26 mouse cellular contexts compared by ENCODE assay signal in genomic region chr3:138103690-138104089, GRCm38 (mm10). TPM values are rescaled to one million over a fixed set of nuclear protein-coding genes. Genes with fewer than 3 reads are reported as not detected.
"Had no signal": no experiment of that assay in that cellular context is flagged by ENCODE, and none has a peak within 500 bp of the region (broad histone marks: within the 10 kb centered on the region; RNA-seq: fewer than 3 reads in every experiment).

No protein-coding gene starts in this region.

- H3K36me3 ChIP-seq: heart, embryonic 10.5 days; heart, embryonic 12.5 days; hindbrain, embryonic 10.5 days; hindbrain, embryonic 12.5 days; kidney, embryonic 15.5 days; limb, embryonic 10.5 days; limb, embryonic 12.5 days had no signal

- H3K27ac ChIP-seq: gastrocnemius, adult 2 months; heart, embryonic 10.5 days; hindbrain, embryonic 10.5 days; hindbrain, embryonic 12.5 days; hindbrain, embryonic 14.5 days; kidney, embryonic 15.5 days; kidney, postnatal 0 days; left cerebral cortex, adult 2 months; limb, embryonic 10.5 days; limb, embryonic 12.5 days; liver, embryonic 12.5 days; liver, embryonic 14.5 days had no signal

- H3K27me3 ChIP-seq: heart, embryonic 12.5 days; hindbrain, embryonic 12.5 days; kidney, embryonic 15.5 days; limb, embryonic 12.5 days; liver, embryonic 12.5 days had no signal

- H3K9ac ChIP-seq: heart, embryonic 12.5 days; hindbrain, embryonic 12.5 days; hindbrain, embryonic 14.5 days; kidney, embryonic 15.5 days; limb, embryonic 12.5 days; liver, embryonic 12.5 days; liver, embryonic 14.5 days had no signal

- DNase-seq: gastrocnemius, adult 2 months; gastrocnemius, postnatal 10 days; gastrocnemius, postnatal 25 days; heart, postnatal 10 days; heart, postnatal 4 days; kidney, adult 2 months; kidney, adult 9 months; kidney, postnatal 14 days; kidney, postnatal 36 days had no signal

- H3K4me2 ChIP-seq: heart, embryonic 12.5 days; hindbrain, embryonic 12.5 days; hindbrain, embryonic 14.5 days; kidney, embryonic 15.5 days; limb, embryonic 12.5 days; liver, embryonic 12.5 days had no signal

- ATAC-seq: hindbrain, embryonic 16.5 days; inflammation-experienced regulatory T-cells, adult 6 months; intestine, embryonic 16.5 days; liver, embryonic 12.5 days had no signal

- H3K4me1 ChIP-seq: heart, embryonic 10.5 days; heart, embryonic 12.5 days; hindbrain, embryonic 10.5 days; hindbrain, embryonic 12.5 days; kidney, embryonic 15.5 days; limb, embryonic 10.5 days; limb, embryonic 12.5 days; liver, embryonic 12.5 days had no signal

- H3K4me3 ChIP-seq: gastrocnemius, adult 2 months; heart, embryonic 10.5 days; heart, embryonic 12.5 days; hindbrain, embryonic 10.5 days; hindbrain, embryonic 12.5 days; kidney, embryonic 15.5 days; left cerebral cortex, adult 2 months; limb, embryonic 10.5 days; limb, embryonic 12.5 days; liver, embryonic 12.5 days had no signal

- H3K9me3 ChIP-seq: heart, embryonic 10.5 days; heart, embryonic 12.5 days; hindbrain, embryonic 10.5 days; hindbrain, embryonic 12.5 days; kidney, embryonic 15.5 days; limb, embryonic 10.5 days; limb, embryonic 12.5 days; liver, embryonic 12.5 days had no signal

RNA-seq across cellular contexts. Expression of gene Gm5105, which starts 36.5 kb away (rescaled TPM):
- polyA plus RNA-seq: heart, embryonic 10.5 days; hindbrain, embryonic 10.5 days; hindbrain, embryonic 12.5 days; inflammation-experienced regulatory T-cells, adult 6 months; kidney, adult 2 months; kidney, embryonic 15.5 days; limb, embryonic 10.5 days; liver, adult 2 months; liver, embryonic 12.5 days; liver, embryonic 14.5 days; liver, embryonic 16.5 days had no signal

RNA-seq across cellular contexts. Expression of gene 1110002E22Rik, which starts 38.8 kb away (rescaled TPM):
- polyA plus RNA-seq: inflammation-experienced regulatory T-cells, adult 6 months; liver, adult 2 months had no signal
